Mouse (Mus musculus): ENCODE data around the gene Il1r2.

Gene Il1r2

DNA sequence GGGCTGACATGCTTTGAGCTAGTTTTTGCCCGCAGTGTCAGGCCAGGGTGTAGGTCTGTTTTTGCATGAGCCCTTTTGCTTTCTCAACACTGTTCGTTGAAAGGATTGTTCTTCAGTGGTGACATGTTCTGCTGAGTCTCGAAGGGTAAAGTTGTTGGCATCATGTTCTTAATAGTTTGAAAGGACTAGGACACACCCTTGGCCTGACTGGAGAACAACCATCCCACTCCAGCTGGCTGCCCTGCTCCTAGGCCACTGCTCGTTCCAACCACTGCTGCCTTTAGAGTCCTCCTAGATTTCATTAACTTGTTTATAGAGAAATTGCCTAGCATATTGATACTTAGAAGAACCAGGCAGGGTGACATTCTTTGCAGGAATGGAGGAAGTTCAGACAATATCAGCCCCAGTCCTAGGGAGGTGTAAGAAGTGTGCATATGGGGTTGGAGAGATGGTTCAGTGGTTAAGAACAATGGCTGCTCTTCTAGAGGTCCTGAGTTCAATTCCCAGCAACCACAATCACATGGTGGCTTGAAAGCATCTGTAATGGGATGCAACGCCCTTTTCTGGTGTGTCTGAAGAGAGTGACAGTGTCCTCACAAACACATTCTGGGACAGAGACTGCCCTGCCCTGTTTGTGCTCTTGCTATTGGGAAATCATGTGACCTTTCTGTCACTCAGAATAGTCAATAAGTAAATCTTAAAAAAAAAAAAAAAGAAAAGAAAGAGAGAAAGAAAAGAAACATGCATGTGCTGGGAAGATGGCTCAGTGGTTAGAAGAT, 34.3 kb downstream of the Il1r2 start:
- CTCF ChIA-PET, result no interaction called here
- POLR2A ChIA-PET, result interaction anchor here in 1 of 4 experiments (1.1 kb wide), 1 partner anchor 391 kb away, joined by 3 read pairs; no protein-coding TSS in a partner anchor

DNA sequence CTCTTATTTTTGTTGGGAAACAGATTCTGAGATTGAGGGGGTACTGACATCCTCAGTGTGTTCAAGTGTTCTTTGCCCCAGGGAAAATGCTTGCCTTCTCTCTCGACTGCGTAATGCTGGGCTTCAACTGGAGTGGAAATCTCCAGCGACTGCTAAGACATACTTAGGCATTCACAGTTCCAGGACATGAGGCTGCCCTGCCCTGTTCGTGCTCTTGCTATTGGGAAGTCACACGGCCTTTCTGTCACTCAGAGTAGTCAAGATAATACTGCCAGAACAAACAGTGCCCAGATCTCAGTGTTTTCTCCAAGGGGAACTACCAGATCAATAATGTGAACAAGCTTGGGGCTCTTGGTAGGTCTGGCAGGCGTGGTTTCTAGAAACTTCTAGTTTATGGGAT, 35.9 kb downstream of the Il1r2 start:
- POLR2A ChIA-PET, result interaction anchor here in 1 of 4 experiments (0.6 kb wide), 1 partner anchor 734 kb away, joined by 3 read pairs; no protein-coding TSS in a partner anchor
- CTCF ChIA-PET, result interaction anchor here in 2 of 4 experiments (0.7 to 1.1 kb wide), 2 partner anchors 11 to 434 kb away, joined by 3 read pairs; no protein-coding TSS in a partner anchor

DNA sequence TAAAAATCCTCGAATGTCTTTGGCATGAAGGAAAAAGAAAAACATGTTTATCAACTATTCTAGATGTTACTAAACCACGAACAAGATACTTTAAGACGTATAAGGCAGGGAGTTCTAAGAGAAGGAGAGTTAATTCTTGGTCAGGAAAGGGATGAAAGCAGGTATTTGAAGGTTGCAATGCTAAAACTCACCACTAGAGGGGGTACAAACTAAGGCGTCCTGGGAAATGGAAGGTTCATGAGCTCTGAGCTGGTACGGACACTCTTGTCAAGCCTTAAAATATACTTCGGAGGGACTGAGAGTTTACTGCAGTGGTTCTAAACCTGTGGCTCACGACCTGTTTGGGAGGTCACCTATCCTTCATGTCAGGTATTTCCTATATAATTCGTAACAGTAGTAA, 41.4 kb downstream of the Il1r2 start:
- POLR2A ChIA-PET, result interaction anchor here in 2 of 4 experiments (0.6 to 1.6 kb wide), 2 partner anchors 14 to 21 kb away, joined by 3 to 6 read pairs; no protein-coding TSS in a partner anchor
- CTCF ChIA-PET, result interaction anchor here (0.6 to 2.5 kb wide), 28 partner anchors 10 to 588 kb away, joined by 3 to 23 read pairs (median 3); partner anchors contain the start of gene Il1rl2 (in 1 of the 4)

DNA sequence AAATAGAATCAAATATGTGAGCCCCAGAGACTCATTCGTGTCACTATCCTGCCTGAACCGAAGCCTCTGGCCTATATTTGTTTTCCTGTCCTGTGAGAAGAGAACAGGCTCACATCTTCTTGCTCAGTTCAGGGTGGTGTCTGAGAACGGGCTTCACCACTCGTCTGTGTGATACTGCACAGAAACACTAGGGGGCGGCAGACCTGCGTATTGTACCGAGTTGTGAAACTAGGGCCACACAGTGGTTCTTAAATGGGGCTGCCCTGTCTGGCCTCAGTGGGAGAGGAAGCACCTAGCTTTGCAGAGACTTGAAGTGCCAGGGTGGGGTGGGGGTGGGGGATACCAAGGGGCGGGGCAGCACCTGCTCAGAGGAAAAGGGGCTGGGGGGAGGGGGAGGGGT, 42.5 kb downstream of the Il1r2 start:
- ChIA-PET CTCF (interaction anchor here in 3 of 4 experiments (1.1 to 2.5 kb wide), 5 partner anchors 10 to 264 kb away, joined by 5 to 23 read pairs (median 11); no protein-coding TSS in a partner anchor), POLR2A (interaction anchor here in 1 of 4 experiments (0.7 to 1.6 kb wide), 2 partner anchors 20 to 132 kb away, joined by 3 read pairs; no protein-coding TSS in a partner anchor)

DNA sequence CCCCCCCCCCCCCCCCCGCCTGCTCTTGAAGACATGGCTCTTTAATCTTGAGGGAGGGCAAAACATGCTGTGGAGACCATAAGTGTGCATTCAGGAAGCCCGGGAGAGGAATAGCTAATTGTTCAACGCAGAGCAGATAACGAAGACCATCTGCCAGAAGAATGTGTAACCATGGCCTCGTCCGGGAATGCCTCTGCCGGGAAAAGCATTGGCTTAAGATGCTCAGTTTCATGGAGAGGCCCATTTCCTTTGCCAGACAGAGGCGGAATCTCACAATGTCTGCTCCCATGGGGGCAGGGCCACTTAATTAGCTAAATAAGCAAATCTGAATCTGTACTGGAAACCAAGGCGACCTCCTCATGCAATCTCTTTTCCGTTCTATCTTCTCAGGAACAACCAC, 43.7 kb downstream of the Il1r2 start:
- POLR2A ChIA-PET, result interaction anchor here in 1 of 4 experiments (0.7 kb wide), 1 partner anchor 565 kb away, joined by 3 read pairs; no protein-coding TSS in a partner anchor

DNA sequence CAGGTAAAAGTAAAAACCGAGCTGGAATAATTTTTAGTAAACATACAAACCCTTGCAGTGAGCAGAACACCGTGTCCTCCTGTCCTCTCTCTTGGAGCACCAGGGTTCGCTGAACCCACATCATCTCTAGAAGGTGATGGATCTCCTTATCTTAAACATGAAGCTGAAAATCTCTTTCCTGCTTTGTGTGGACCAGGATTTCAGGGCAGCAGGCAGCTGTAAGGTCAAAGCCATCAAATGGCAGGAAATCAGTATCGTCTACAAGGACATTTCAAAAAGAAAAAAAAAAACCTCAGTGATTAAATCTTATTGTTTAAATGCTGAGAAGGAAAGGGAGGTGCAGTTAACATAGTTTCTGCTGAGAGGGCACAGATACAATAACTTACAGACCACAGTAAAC, 50.4 kb downstream of the Il1r2 start:
- ChIA-PET CTCF (interaction anchor here in 1 of 4 experiments (1.5 kb wide), 1 partner anchor 9 kb away, joined by 8 read pairs; no protein-coding TSS in a partner anchor), POLR2A (interaction anchor here in 1 of 4 experiments (0.7 kb wide), 1 partner anchor 167 kb away, joined by 3 read pairs; no protein-coding TSS in a partner anchor)

More for the DNA sequence above, 43.7 kb downstream of the Il1r2 start:
- CTCF ChIA-PET, result interaction anchor here in 2 of 4 experiments (0.5 to 1.4 kb wide), 8 partner anchors 11 to 557 kb away, joined by 3 to 11 read pairs (median 5); no protein-coding TSS in a partner anchor

DNA sequence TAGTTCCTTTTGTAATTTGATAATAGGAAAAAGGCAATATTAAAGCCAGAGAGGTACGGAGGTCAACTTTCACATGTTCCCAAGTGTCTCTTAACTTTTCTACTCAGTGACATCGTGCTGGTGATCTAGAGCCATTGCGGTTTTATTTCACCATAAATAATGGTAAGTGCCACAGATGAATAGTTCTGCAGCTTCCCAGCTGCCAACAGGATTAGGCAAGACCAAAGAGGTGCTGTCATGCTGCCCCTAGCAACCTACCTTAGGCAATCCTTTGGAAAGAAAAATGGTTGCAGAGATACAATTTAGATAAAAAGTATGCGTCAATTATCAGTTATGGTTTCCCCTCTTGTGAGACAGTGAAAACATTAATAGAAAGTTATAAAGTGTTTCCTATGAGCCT, 54.6 kb downstream of the Il1r2 start:
- CTCF ChIA-PET, result no interaction called here
- POLR2A ChIA-PET, result no interaction called here

DNA sequence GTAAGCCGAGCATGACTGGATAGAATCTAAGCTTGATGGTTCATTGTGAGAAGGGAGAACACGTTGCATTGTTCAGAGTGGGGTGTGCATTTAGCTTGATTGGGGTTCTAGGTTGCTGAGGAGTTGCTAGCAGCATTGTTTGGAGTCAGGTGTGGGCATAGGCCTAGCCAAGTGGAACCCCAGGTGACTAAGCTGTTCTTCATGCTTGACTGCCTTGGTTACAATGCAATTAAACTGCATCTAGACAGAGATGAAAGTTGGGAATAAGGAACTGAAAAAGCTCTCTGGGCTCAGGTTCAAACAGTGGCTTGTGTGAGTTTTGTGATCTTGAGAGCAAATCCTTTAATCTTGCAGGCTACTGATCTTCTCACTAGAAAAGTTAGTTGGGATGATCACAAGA, 55.4 kb downstream of the Il1r2 start:
- POLR2A ChIA-PET, result interaction anchor here in 1 of 4 experiments (0.9 kb wide), 1 partner anchor 8 kb away, joined by 3 read pairs; no protein-coding TSS in a partner anchor

DNA sequence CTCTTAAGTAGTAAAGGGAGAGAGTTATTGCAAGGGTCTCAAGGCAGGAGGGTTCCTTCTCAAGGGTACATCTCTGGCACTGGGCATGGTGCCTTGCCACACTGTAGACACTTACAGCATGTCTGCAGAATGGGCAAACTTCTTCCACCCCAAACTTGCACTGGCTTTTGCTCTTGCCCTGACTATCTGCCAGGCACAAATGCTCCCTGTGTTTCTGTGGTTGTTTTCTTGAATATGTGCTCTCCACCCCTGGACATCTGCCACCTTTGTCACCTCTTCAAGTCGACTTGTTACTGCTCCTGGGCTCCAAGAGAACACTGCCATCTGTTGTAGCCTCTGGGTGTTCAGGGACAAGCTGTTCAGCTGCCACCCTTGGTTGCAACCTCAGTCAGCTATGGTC, 57.8 kb downstream of the Il1r2 start:
- CTCF ChIA-PET, result no interaction called here
- POLR2A ChIA-PET, result no interaction called here

More for the DNA sequence above, 55.4 kb downstream of the Il1r2 start:
- CTCF ChIA-PET, result interaction anchor here in 1 of 4 experiments (0.6 kb wide), 1 partner anchor 18 kb away, joined by 3 read pairs; no protein-coding TSS in a partner anchor

DNA sequence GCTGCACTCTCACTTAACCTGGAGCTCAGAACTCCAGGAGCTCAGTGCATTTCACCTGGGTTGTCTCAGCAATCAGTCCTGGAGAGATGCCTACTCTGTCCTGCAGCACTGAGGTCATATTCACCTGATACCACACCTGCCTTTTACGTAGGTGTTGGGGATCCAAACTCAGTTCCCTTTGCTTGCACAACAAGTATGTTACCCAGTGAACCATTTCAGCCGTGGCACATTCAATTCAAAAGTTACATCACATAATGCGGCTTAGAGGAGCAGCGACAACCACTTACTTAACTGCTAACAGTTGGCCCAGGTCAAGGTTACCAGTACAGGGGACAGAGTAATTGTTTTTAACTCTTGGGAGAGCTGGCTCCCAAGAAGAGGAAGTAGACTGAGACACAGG, 58.8 kb downstream of the Il1r2 start:
- CTCF ChIA-PET, result no interaction called here
- POLR2A ChIA-PET, result no interaction called here

DNA sequence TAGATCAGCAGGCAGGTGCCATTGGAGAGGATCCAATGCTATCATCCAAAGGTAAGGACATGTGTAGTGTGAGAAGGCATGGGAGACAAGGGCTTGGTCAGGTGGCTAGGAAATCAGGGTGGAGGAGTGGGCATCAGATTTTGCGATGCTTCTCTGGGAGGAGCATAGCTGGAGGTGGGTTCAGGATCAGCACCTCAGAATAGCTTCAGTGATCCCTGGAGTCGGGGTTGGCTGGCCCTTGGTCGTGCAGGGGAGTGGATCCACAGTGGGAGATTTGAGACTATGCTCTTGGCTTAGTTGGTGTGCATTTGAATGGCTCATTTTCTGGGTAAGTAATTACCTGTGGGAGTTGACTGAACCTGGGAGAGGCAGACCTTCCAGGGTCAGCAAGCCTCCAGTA, 59.7 kb downstream of the Il1r2 start:
- ChIA-PET POLR2A (no interaction called here), CTCF (interaction anchor here in 1 of 4 experiments (1.2 kb wide), 1 partner anchor 18 kb away, joined by 3 read pairs; no protein-coding TSS in a partner anchor)

DNA sequence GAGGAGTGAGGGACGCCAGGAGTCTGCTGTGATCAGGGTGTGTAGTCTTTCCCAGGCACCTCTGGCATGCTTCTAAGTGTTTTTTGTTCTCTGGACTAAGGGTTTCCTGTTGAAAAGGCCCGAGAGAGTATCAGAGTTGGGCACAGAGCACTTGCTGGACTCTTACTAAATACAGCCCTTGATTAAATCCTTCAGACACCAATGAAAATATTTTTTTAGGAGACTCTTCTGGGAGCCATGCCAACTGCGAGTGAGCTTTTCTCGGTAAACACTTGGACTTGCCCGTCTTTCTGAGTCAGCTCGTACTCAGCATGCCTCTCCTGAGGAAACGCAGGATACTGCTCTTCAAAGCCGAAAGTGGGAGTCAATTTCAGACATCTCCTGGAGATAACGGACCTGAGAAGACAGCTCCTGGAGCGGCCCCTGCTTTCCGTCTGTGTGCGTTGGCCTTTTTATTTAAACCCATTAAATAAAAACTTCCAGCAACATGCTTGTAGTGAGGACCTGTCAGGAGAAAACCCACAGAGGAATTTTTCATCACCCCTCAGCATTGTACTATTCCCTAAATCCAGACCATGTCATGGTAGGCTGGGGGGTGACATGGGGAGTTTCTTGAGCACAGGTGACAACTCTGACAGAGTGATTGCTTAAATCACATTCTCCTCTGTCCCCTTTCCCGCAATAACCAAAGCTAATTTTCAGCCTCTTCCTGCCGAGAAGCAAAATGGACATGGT, 66.1 kb downstream of the Il1r2 start:
- POLR2A ChIA-PET, result no interaction called here
- CTCF ChIA-PET, result no interaction called here

DNA sequence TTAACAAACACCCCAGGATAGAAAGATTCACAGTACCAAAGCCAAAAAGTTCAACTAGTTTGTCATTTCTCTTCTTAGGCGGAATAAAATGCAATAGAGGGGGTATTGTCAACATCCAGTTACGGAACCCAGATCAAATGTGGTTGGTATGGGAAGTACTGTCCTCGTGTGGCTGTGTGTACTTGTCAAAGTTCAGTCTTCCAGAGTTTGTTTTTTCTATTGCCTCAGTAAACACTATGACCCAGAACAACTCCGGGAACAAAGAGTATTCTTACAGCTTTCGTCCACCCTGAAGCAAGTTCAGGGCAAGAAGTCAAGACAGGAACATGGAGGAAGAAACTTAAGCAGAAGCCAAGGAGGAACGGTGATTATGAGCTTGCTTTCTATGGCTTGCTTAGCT, 82.2 kb downstream of the Il1r2 start:
- ChIA-PET POLR2A (no interaction called here), CTCF (no interaction called here)

DNA sequence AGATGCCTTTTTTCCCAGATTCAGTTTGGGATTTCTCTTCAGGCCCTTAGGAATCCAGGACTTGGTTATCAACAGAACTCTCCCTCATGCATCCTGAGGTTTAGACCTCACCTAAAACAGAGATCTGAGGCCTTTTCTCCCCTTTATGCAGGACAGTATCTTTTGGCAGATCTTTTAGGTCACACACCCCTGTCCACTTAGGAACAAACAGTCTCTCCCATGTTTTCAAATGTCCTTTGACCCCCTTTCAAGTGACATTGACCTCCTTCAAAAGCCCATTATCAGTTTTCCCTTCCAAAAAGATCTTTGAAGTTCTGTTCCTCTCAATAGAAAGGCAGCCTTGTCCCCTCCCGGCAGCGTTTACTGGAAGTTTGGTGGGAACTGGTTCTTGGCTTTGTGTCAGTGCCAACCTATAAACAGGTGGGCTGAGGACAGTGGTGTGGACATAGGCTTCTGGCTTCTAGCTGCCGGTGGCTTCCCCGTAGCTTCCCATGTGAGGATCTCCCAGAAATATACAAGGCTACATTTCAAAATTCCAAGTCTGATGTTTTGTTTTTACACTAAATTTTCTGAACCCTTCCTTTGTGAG, 89.5 kb downstream of the Il1r2 start:
- ChIA-PET CTCF (no interaction called here), POLR2A (no interaction called here)

DNA sequence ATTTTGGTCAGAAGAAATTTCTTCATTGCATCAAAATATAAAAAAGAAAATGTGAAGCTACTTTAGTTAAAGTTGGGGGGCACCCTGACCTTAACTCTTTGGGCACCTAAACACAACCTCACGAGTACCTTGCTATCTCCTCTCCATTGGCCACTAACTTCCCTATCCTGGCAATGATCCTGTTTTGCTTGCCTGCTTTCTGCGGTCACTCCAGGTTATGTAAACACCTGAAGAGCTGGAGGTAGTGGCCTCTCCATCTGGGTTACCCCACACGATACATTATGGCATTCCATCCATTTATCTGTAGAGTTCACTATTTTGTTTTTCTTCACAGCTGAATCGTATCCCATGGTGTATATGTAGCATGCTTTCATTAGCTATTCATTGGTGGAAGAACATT, 90.5 kb downstream of the Il1r2 start:
- ChIA-PET POLR2A (no interaction called here), CTCF (interaction anchor here in 1 of 4 experiments (0.5 kb wide), 1 partner anchor 199 kb away, joined by 3 read pairs; no protein-coding TSS in a partner anchor)

DNA sequence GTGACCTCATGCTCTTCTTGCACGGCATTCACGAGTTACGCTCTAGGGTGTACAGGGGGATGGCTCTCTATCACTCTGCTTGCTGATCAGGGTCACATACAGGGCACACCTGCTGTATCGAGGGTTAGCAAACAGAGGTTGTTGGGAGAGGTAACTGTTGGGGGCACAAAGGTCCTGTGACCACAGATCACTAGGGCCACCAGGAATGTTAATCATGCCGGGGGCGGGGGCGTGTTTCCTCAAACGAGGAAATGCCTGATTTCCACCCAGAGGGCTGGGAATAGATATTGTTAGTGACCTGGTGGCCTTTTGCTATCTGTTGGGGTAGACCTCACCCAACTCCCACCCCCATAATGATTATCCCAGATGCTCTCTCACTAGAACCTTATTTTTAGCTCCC, 93.7 kb downstream of the Il1r2 start:
- ChIA-PET POLR2A (no interaction called here), CTCF (no interaction called here)

DNA sequence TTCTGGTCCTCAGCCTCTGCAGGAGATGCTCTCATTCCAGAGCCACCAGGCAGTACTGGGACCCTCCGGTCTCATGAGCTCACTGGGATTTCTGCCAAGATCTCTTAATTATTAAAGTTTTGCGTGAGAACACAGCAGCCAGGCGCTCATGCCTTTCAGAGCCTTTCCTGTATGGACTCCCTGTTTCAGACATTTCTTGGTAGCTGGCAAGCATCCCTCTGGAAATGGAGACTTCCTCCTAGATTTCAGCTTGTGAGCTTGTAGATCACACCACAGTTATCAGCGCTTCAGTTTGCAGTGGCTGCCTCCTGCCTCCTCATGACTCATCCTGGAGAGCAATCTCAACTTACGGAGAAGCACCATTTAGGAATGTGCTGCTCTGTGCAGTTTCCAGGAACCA, 98.0 kb downstream of the Il1r2 start:
- ChIA-PET POLR2A (no interaction called here), CTCF (interaction anchor here in 1 of 4 experiments (0.6 kb wide), 1 partner anchor 338 kb away, joined by 3 read pairs; no protein-coding TSS in a partner anchor)

DNA sequence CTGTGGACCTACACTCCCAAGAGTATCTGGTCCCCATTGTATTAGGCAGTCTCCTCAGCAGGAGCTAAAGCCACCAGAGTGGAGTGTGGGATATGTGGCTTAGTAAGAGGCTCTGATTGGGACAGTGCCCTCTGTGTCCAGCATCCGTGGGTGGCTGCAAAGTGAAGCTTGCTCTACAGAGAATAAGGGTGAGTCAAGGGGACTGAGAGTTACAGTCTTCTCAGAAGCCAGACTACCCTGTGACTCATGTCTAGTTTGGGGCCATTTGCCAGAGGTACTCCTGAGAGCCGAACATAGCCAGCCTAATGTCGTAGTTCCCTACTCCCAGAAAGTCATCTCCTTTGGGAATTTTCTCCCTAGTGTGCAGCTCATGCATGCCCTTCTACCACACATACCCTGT, 100.3 kb downstream of the Il1r2 start:
- POLR2A ChIA-PET, result interaction anchor here in 1 of 4 experiments (0.6 kb wide), 1 partner anchor 94 kb away, joined by 3 read pairs; no protein-coding TSS in a partner anchor

More for the DNA sequence above, 100.3 kb downstream of the Il1r2 start:
- CTCF ChIA-PET, result interaction anchor here in 1 of 4 experiments (0.5 kb wide), 1 partner anchor 1523 kb away, joined by 3 read pairs; no protein-coding TSS in a partner anchor

All from embryonic stem cell, embryonic (primary cell).